Mouse (Mus musculus) MEL (cell line): ENCODE data around the gene Fa2h. TPM values are rescaled to one million over a fixed set of nuclear protein-coding genes. Genes with fewer than 3 reads are reported as not detected.
"Not testable (repeated sequence)": the region's sequence is repeated elsewhere in the genome, so short reads cannot be mapped to it uniquely, and the experiment has no call there.

Experiments
- DNase-seq: peaks from one replicate; pipeline ENCODE4 v3.0.0; 2011; ENCODE audit warnings: low read depth, low spot score
- H3K27ac ChIP-seq: 2 replicates; pipeline ENCODE4 v1.5.1; 2012; ENCODE audit warnings: low read depth, mild to moderate bottlenecking, control low read depth, low read length, moderate library complexity; ENCODE audit not compliant: control insufficient read depth
- H3K27me3 ChIP-seq, 2 experiments: fragments of 150-350 bp in 1 of 2; sonication (generic) in 1 of 2; 2 replicates each; pipeline ENCODE4 v1.6.1; 2012; ENCODE audit warnings: low read length in 2 of 2, mild to moderate bottlenecking in 2 of 2, improper control_type of control experiment in 1 of 2, moderate library complexity in 1 of 2; ENCODE audit not compliant: insufficient read depth in 2 of 2, control insufficient read depth in 1 of 2
- H3K36me3 ChIP-seq, 2 experiments: 2 replicates each; pipeline ENCODE4 v1.6.1; 2012 to 2014; ENCODE audit warnings: low read length in 2 of 2, improper control_type of control experiment in 1 of 2, inconsistent platforms in 1 of 2, mild to moderate bottlenecking in 1 of 2; ENCODE audit not compliant: insufficient read depth in 2 of 2, control insufficient read depth in 1 of 2
- H3K4me1 ChIP-seq, 2 experiments: fragments of 150-350 bp in 1 of 2; sonication (generic) in 1 of 2; 2 replicates each; pipeline ENCODE4 v1.6.1; 2012; ENCODE audit warnings: low read length in 2 of 2, improper control_type of control experiment in 1 of 2, mild to moderate bottlenecking in 1 of 2; ENCODE audit not compliant: insufficient read depth in 2 of 2, control insufficient read depth in 1 of 2
- H3K4me3 ChIP-seq, 2 experiments: fragments of 150-350 bp in 1 of 2; sonication (generic) in 1 of 2; 2 replicates each; pipeline ENCODE4 v1.5.1; 2012; ENCODE audit warnings: low read depth in 2 of 2, low read length in 2 of 2, mild to moderate bottlenecking in 2 of 2, moderate library complexity in 2 of 2, control low read depth in 1 of 2, improper control_type of control experiment in 1 of 2; ENCODE audit not compliant: control insufficient read depth in 1 of 2, insufficient read depth in 1 of 2
- H3K79me2 ChIP-seq: 2 replicates; pipeline ENCODE4 v1.6.1; 2012; ENCODE audit warnings: mild to moderate bottlenecking, low read length, moderate library complexity; ENCODE audit not compliant: control insufficient read depth, poor library complexity, insufficient read depth
- H3K9ac ChIP-seq: 2 replicates; pipeline ENCODE4 v1.6.1; 2012; ENCODE audit warnings: low read depth, mild to moderate bottlenecking, control low read depth, low read length, moderate library complexity; ENCODE audit not compliant: control insufficient read depth, poor library complexity, severe bottlenecking
- H3K9me3 ChIP-seq: fragments of 150-350 bp; sonication (generic); replicated peaks from 2 replicates; pipeline ENCODE4 v1.6.1; 2012; ENCODE audit warnings: mild to moderate bottlenecking, low read length, improper control_type of control experiment, moderate library complexity; ENCODE audit not compliant: insufficient read depth
- CTCF ChIP-seq, 3 experiments: IDR thresholded peaks in 2 of 3; conservative IDR thresholded peaks in 1 of 3; 2 replicates each; pipeline ENCODE4 v1.5.1; 2011 to 2012; ENCODE audit warnings: low read length in 3 of 3, low read depth in 2 of 3, mild to moderate bottlenecking in 2 of 3, improper control_type of control experiment in 1 of 3, inconsistent platforms in 1 of 3, mixed read lengths in 1 of 3, moderate library complexity in 1 of 3; ENCODE audit not compliant: control insufficient read depth in 1 of 3, insufficient read depth in 1 of 3, poor library complexity in 1 of 3, severe bottlenecking in 1 of 3
- E2F4 ChIP-seq: IDR thresholded peaks from 2 replicates; pipeline ENCODE4 v1.6.1; 2011; ENCODE audit warnings: low read depth, low read length, improper control_type of control experiment, borderline replicate concordance
- ELF1 ChIP-seq: IDR thresholded peaks from 2 replicates; pipeline ENCODE4 v1.6.1; 2014; ENCODE audit warnings: low read depth, mild to moderate bottlenecking, inconsistent platforms, low read length, improper control_type of control experiment, moderate library complexity
- EP300 ChIP-seq, 2 experiments: IDR thresholded peaks; 2 replicates each; pipeline ENCODE4 v1.6.1; 2011; ENCODE audit warnings: improper control_type of control experiment in 2 of 2, low read length in 2 of 2, low read depth in 1 of 2, mild to moderate bottlenecking in 1 of 2
- ETS1 ChIP-seq: IDR thresholded peaks from 2 replicates; pipeline ENCODE4 v1.6.1; 2012; ENCODE audit warnings: low read depth, mild to moderate bottlenecking, inconsistent platforms, low read length, improper control_type of control experiment, moderate library complexity
- GABPA ChIP-seq: IDR thresholded peaks from 2 replicates; pipeline ENCODE4 v1.6.1; 2012; ENCODE audit warnings: low read depth, mild to moderate bottlenecking, inconsistent platforms, low read length, improper control_type of control experiment, moderate library complexity
- GATA1 ChIP-seq: IDR thresholded peaks from 2 replicates; pipeline ENCODE4 v1.6.1; 2011; ENCODE audit warnings: low read depth, low read length, improper control_type of control experiment
- JUND ChIP-seq: IDR thresholded peaks from 2 replicates; pipeline ENCODE4 v1.6.1; 2011; ENCODE audit warnings: low read depth, mild to moderate bottlenecking, improper control_type of control experiment, low read length
- KAT2A ChIP-seq: conservative IDR thresholded peaks from 2 replicates; pipeline ENCODE4 v1.6.1; 2012; ENCODE audit warnings: low read depth, low read length, improper control_type of control experiment, inconsistent platforms
- MAFK ChIP-seq: IDR thresholded peaks from 2 replicates; pipeline ENCODE4 v1.6.1; 2011; ENCODE audit warnings: low read depth, mild to moderate bottlenecking, low read length, improper control_type of control experiment, borderline replicate concordance
- MAX ChIP-seq: IDR thresholded peaks from 2 replicates; pipeline ENCODE4 v1.6.1; 2011; ENCODE audit warnings: low read length, improper control_type of control experiment
- MAZ ChIP-seq: IDR thresholded peaks from 2 replicates; pipeline ENCODE4 v1.6.1; 2012; ENCODE audit warnings: low read depth, mild to moderate bottlenecking, inconsistent platforms, low read length, improper control_type of control experiment
- MXI1 ChIP-seq: IDR thresholded peaks from 2 replicates; pipeline ENCODE4 v1.6.1; 2011; ENCODE audit warnings: mild to moderate bottlenecking, low read depth, low read length, improper control_type of control experiment
- MYB ChIP-seq: IDR thresholded peaks from 2 replicates; pipeline ENCODE4 v1.6.1; 2011; ENCODE audit warnings: mild to moderate bottlenecking, low read depth, low read length, improper control_type of control experiment
- MYC ChIP-seq: IDR thresholded peaks from 2 replicates; pipeline ENCODE4 v1.6.1; 2011; ENCODE audit warnings: low read depth, mild to moderate bottlenecking, low read length, improper control_type of control experiment, moderate library complexity
- NRF1 ChIP-seq: IDR thresholded peaks from 2 replicates; pipeline ENCODE4 v1.6.1; 2014; ENCODE audit warnings: low read depth, mild to moderate bottlenecking, inconsistent platforms, low read length, improper control_type of control experiment, moderate library complexity; ENCODE audit not compliant: poor library complexity, insufficient read depth, severe bottlenecking
- POLR2AphosphoS2 ChIP-seq: IDR thresholded peaks from 2 replicates; pipeline ENCODE4 v1.6.1; 2011; ENCODE audit warnings: low read length, improper control_type of control experiment
- POLR2AphosphoS5 ChIP-seq: IDR thresholded peaks from 2 replicates; pipeline ENCODE4 v1.6.1; 2012; ENCODE audit warnings: low read depth, borderline replicate concordance, mild to moderate bottlenecking, inconsistent platforms, low read length, moderate library complexity, mixed read lengths
- RAD21 ChIP-seq: IDR thresholded peaks from 2 replicates; pipeline ENCODE4 v1.6.1; 2011; ENCODE audit warnings: mild to moderate bottlenecking, low read depth, low read length, improper control_type of control experiment
- RCOR1 ChIP-seq: IDR thresholded peaks from 2 replicates; pipeline ENCODE4 v1.6.1; 2012; ENCODE audit warnings: low read depth, mild to moderate bottlenecking, inconsistent platforms, low read length, improper control_type of control experiment
- SIN3A ChIP-seq: IDR thresholded peaks from 2 replicates; pipeline ENCODE4 v1.6.1; 2012; ENCODE audit warnings: low read length, improper control_type of control experiment, inconsistent platforms
- SMC3 ChIP-seq: IDR thresholded peaks from 2 replicates; pipeline ENCODE4 v1.6.1; 2011; ENCODE audit warnings: low read depth, low read length, improper control_type of control experiment
- TAL1 ChIP-seq: IDR thresholded peaks from 2 replicates; pipeline ENCODE4 v1.6.1; 2012; ENCODE audit warnings: mild to moderate bottlenecking, inconsistent platforms, low read length, moderate library complexity, mixed read lengths
- TBP ChIP-seq: IDR thresholded peaks from 2 replicates; pipeline ENCODE4 v1.8.0; 2011; ENCODE audit warnings: low read depth, low read length, improper control_type of control experiment
- TCF12 ChIP-seq: IDR thresholded peaks from 2 replicates; pipeline ENCODE4 v1.6.1; 2014; ENCODE audit warnings: low read depth, mild to moderate bottlenecking, inconsistent platforms, low read length, improper control_type of control experiment, moderate library complexity
- UBTF ChIP-seq: IDR thresholded peaks from 2 replicates; pipeline ENCODE4 v1.6.1; 2012; ENCODE audit warnings: low read depth, mild to moderate bottlenecking, inconsistent platforms, low read length, improper control_type of control experiment, moderate library complexity, borderline replicate concordance; ENCODE audit not compliant: insufficient read depth
- USF1 ChIP-seq: IDR thresholded peaks from 2 replicates; pipeline ENCODE4 v1.6.1; 2014; ENCODE audit warnings: low read depth, mild to moderate bottlenecking, inconsistent platforms, low read length, improper control_type of control experiment, moderate library complexity
- ZKSCAN1 ChIP-seq: IDR thresholded peaks from 2 replicates; pipeline ENCODE4 v1.6.1; 2012; ENCODE audit warnings: low read depth, mild to moderate bottlenecking, inconsistent platforms, low read length, improper control_type of control experiment, moderate library complexity
- ZMIZ1 ChIP-seq: IDR thresholded peaks from 2 replicates; pipeline ENCODE4 v1.6.1; 2012; ENCODE audit warnings: low read depth, mild to moderate bottlenecking, inconsistent platforms, low read length, improper control_type of control experiment, moderate library complexity
- polyA plus RNA-seq, 2 experiments: library from polyadenylated mRNA; stranded (reverse) in 1 of 2; unstranded in 1 of 2; fragments of >175 nt in 1 of 2; fragments of >200 nt in 1 of 2; gene quantifications; 2 replicates each; pipeline versions ENCODE4 v1.2.1 to v1.2.4; 2012; ENCODE audit warnings: low replicate concordance in 2 of 2, low read depth in 1 of 2; ENCODE audit not compliant: insufficient read length in 2 of 2, insufficient read depth in 1 of 2, missing spikeins in 1 of 2
- total RNA-seq: library from RNA; depleted of rRNA; stranded (reverse); fragments of 300-350 nt; gene quantifications from 2 replicates; pipeline ENCODE4 v1.2.3, GENCODE M21; 2012

Fa2h gene
- total and polyA plus RNA-seq, 3 experiments = not detected

DNA sequence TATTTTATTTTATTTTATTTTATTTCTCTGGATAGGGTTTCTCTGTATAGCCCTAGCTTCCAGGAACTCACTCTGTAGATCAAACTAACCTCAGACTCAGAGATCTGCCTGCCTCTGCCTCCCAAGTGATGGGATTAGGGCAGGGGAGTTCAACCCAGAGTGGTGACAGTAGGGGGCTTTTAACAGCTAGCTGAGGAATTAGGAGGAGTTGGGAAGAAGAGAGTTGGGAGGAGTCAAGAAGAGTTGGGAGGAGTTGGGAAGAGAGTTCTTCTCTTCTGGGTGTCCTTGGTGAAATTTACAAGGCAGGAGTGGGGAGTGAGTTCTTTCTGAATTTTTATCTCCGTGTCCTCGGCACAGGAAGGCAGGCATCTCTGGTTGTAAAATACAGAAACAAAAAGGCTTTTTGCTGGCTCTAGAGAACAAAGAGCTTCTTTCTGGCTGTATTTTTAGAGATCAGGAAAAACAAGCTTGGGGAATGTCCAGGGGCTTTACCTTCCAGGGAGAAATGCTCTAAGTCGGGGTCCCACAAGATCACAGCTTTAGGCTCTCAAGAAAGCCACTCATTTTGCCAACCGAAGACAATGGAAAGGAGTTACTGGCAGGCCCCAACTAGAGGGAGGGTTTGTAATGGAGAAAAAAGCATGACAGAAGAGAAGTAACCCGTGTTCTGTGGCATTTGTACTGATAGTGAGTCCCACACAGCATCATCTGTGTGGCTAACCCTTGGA, 90.4 kb downstream of the Fa2h start:
- not testable (repeated sequence) for H3K4me1 ChIP-seq, H3K4me3 ChIP-seq

DNA sequence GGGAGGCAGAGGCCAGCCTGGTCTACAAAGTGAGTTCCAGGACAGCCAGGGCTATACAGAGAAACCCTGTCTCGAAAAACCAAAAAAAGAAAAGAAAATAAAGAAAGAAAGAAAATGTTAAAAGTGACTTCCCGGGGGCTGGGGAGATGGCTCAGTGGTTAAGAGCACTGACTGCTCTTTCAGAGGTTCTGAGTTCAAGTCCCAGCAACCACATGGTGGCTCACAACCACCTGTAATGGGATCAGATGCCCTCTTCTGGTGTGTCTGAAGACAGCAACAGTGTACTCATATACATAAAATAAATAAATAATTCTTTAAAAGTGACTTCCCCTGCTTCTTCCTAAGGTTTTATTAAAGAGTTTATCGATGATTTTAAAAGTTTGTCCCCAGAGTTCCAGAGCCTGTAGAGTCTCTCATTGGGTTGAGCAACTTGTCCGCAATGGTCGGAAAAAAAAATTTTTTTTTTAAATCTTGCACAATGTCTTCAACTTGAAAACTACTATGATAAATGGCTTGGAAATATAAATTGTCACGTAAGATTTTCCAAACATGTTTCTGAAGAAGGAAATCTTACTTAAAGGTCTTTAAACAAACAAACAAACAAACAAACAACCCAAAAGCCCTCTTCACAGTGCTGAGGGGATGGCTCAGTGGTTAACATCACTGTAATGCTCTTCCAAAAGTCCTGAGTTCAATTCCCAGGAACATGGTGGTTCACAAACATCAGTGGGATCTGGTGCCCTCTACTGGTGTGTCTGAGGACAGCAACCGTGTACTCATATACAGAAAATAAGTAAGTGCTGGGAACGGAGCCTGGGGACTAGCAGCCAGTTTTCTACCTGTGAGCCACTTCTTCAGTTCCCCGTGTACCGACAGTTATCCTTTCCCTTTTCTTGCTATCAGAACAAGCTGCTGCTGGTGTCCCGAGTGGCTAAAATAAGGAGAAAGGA, 92.8 kb downstream of the Fa2h start:
- Histone ChIP-seq H3K4me3 (peak overlapping the region; percentile 46 to 60), H3K27ac (peak overlapping the region; percentile 99), H3K27me3 (no peaks in the 10 kb centered on the region), H3K9me3 (no peaks in the 10 kb centered on the region), H3K79me2 (peaks cover 27% of the 10 kb centered on the region), H3K9ac (peak overlapping the region; percentile 85), H3K4me1 (peaks cover 2 to 4% of the 10 kb centered on the region in 2 experiments; a peak in 2 of 4 replicates), H3K36me3 (peaks cover 6 to 18% of the 10 kb centered on the region in 2 experiments)
- DNase-seq = peak; percentile 74
- no peak for TF ChIP-seq POLR2AphosphoS2
- no peak for TF ChIP-seq UBTF
- TF ChIP-seq MAZ = no peak
- TF ChIP-seq TCF12 = no peak
- TF ChIP-seq GABPA = no peak
- TF ChIP-seq NRF1 = no peak
- peak; percentile 35 for TF ChIP-seq RAD21
- peak; percentile 87; the same call in 1 of the 2 replicates for TF ChIP-seq MYC
- TF ChIP-seq E2F4 = no peak
- no peak for TF ChIP-seq POLR2AphosphoS5
- no peak for TF ChIP-seq MAX
- peak; percentile 24; the same call in 1 of the 2 replicates for TF ChIP-seq SIN3A
- no peak for TF ChIP-seq USF1
- TF ChIP-seq GATA1 = no peak
- TF ChIP-seq TAL1 = no peak
- TF ChIP-seq ETS1 = no peak
- TF ChIP-seq JUND = no peak
- no peak for TF ChIP-seq MAFK
- TF ChIP-seq ELF1 = no peak
- no peak for TF ChIP-seq MYB
- TF ChIP-seq MXI1 = no peak; the same call in none of the 2 replicates
- TF ChIP-seq EP300 (IDR thresholded peaks at IDR 0.05; ENCODE audit: low read depth in 1 of 2, low read length in 2 of 2) = no peak
- no peak for TF ChIP-seq ZMIZ1
- TF ChIP-seq RCOR1 = no peak
- peak; percentile 28 for TF ChIP-seq SMC3
- no peak; the same call in 1 of the 2 replicates for TF ChIP-seq TBP
- no peak for TF ChIP-seq ZKSCAN1
- no peak for TF ChIP-seq KAT2A
- TF ChIP-seq CTCF (IDR thresholded peaks at IDR 0.05 in 2 of 3, conservative IDR thresholded peaks at IDR 0.05 in 1 of 3; ENCODE audit: control insufficient read depth in 1 of 3, insufficient read depth in 1 of 3, low read depth in 2 of 3, low read length in 3 of 3, poor library complexity in 1 of 3, severe bottlenecking in 1 of 3) = peak; percentile 52 to 78 (median 77)

More for the DNA sequence above, 90.4 kb downstream of the Fa2h start:
- not testable (repeated sequence) for DNase-seq, H3K27me3 ChIP-seq, H3K27ac ChIP-seq, H3K36me3 ChIP-seq, H3K9ac ChIP-seq, H3K9me3 ChIP-seq
- H3K79me2 ChIP-seq = peaks cover 14% of the 10 kb centered on the region
